Mouse (Mus musculus) liver, adult 2 months (tissue): ENCODE results near the gene Ccdc148.

Experiments used
- CTCF ChIP-seq: fragments of 200-500 bp; IDR thresholded peaks from 2 replicates; pipeline ENCODE4 v1.5.1; 2011; ENCODE audit warnings: low read depth, low read length, control low read depth
- POLR2A ChIP-seq: fragments of 200-500 bp; IDR thresholded peaks from 2 replicates; pipeline ENCODE4 v1.6.1; 2011; ENCODE audit warnings: low read length, control low read depth; ENCODE audit not compliant: insufficient read depth; ENCODE audit errors: extremely low read depth

DNA sequence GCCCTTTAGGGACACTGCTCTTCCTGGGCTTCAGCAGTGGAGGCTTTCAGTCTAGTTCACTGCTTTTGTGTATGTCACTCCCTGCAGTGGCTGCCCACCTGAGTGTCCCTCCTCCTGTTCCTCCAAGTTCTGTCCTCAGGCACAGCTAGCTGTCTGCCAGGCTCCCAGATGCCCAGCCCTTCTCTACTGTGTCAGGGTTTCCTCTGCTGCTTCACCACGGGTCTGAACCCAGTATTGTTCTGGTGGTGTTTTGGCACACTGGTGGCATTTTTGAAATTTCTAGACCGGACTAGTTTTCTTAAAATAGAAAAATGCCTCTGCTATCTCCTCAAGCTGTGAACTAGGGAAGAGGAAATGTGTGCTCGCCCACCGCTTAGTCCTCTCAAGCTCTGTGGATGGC, 46.8 kb upstream of the Ccdc148 start:
- TF ChIP-seq POLR2A = no peak
- no peak for TF ChIP-seq CTCF
